Mouse (Mus musculus) heart, adult 2 months (tissue): ENCODE results near the gene Afap1l2. TPM values are rescaled to one million over a fixed set of nuclear protein-coding genes. Genes with fewer than 3 reads are reported as not detected.
A peak's percentile ranks its signal among the peaks of the same experiment; 100 is the strongest.

ENCODE experiments used
- DNase-seq, 2 experiments: peaks; one replicate each; pipeline ENCODE4 v3.0.0; 2021
- H3K27ac ChIP-seq: fragments of 200-600 bp; 2 replicates; pipeline ENCODE4 v1.8.1; 2022
- H3K27me3 ChIP-seq: fragments of 200-500 bp; 2 replicates; pipeline ENCODE4 v1.6.1; 2012; ENCODE audit warnings: mild to moderate bottlenecking, low read length, inconsistent platforms, mixed read lengths; ENCODE audit not compliant: control insufficient read depth, insufficient read depth
- H3K36me3 ChIP-seq: fragments of 200-500 bp; 2 replicates; pipeline ENCODE4 v1.6.1; 2012; ENCODE audit warnings: low read length, inconsistent platforms; ENCODE audit not compliant: control insufficient read depth, insufficient read depth
- H3K4me1 ChIP-seq: fragments of 200-500 bp; 2 replicates; pipeline ENCODE4 v1.6.1; 2011; ENCODE audit warnings: low read length; ENCODE audit not compliant: control insufficient read depth, insufficient read depth
- H3K4me3 ChIP-seq: fragments of 200-600 bp; 2 replicates; pipeline ENCODE4 v1.8.1; 2022
- H3K79me2 ChIP-seq: fragments of 200-500 bp; replicated peaks from 2 replicates; pipeline ENCODE4 v1.6.1; 2012; ENCODE audit warnings: mild to moderate bottlenecking, inconsistent platforms, low read length, moderate library complexity, mixed read lengths; ENCODE audit not compliant: control insufficient read depth, insufficient read depth
- H3K9ac ChIP-seq: fragments of 200-500 bp; 2 replicates; pipeline ENCODE4 v1.6.1; 2012; ENCODE audit warnings: low read depth, mild to moderate bottlenecking, control low read depth, inconsistent platforms, low read length, mixed read lengths
- CTCF ChIP-seq: fragments of 200-600 bp; IDR thresholded peaks from 2 replicates; pipeline ENCODE4 v1.8.1; 2022; ENCODE audit warnings: antibody characterized with exemption, mild to moderate bottlenecking, moderate library complexity
- EP300 ChIP-seq: fragments of 200-500 bp; IDR thresholded peaks from 2 replicates; pipeline ENCODE4 v1.6.1; 2011; ENCODE audit warnings: low read depth, low read length, control low read depth; ENCODE audit not compliant: insufficient read depth
- POLR2A ChIP-seq: fragments of 200-500 bp; IDR thresholded peaks from 2 replicates; pipeline ENCODE4 v1.6.1; 2011; ENCODE audit warnings: mild to moderate bottlenecking, low read depth, low read length, control low read depth; ENCODE audit not compliant: insufficient read depth
- WGBS: fragments of 180-500 bp; shearing (Covaris S2); methylation state at CpG from one replicate; pipeline ENCODE4 v1.1.7; 2018; 5-methylcytosine and 5-hydroxymethylcytosine counted together
- intact Hi-C: fragments of 180-260 bp; cut with DNase I; formaldehyde crosslinking; loops from one replicate; pipeline ENCODE4 v1.15.1; 2025
- polyA plus RNA-seq: library from polyadenylated mRNA; depleted of rRNA; stranded (reverse); fragments of >200 nt; gene quantifications from 2 replicates; pipeline ENCODE4 v1.2.3, GENCODE M21; 2012
- total RNA-seq, 2 experiments: library from RNA; stranded (reverse); gene quantifications; 2 replicates each; pipeline ENCODE4 v1.2.3; 2021

The Afap1l2 gene
- total and polyA plus RNA-seq, 3 experiments = 1.8 to 3.6 (median 3.6) TPM

DNA sequence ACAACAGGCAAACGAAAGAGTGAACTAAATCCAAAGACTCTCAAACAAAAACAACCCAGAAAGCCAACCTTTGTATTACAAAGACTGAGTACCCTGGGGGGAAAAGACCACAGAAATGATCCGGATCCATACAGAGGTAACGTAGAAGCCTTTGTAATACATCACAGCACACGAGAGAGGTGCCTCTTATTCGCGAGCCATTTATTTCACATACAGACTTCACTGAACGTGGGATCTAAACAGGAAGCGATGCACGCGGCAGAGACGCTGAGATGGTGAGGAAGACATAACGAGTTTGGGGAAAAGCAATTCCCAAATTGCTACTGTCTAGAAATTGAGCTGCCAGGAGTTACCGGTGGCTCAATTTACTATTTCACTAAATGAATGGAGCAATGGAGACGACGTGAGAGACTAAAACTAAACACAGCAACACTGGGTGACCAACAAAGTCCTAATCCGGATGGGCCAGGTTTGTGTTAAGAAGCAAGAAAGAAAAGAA is 41.6 kb upstream of the Afap1l2 start:
- Histone ChIP-seq H3K4me3 (no peak overlapping the region), H3K36me3 (peaks cover 3% of the 10 kb centered on the region), H3K4me1 (no peaks in the 10 kb centered on the region; the same call in 1 of the 2 replicates), H3K79me2 (no peaks in the 10 kb centered on the region), H3K27me3 (no peaks in the 10 kb centered on the region), H3K9ac (no peak overlapping the region), H3K27ac (no peak overlapping the region)
- TF ChIP-seq CTCF (no peak), POLR2A (no peak), EP300 (no peak)
- WGBS = 89% methylated on average over 16 of the region's 16 CpGs
- intact Hi-C loops = no loop called here
- DNase-seq = no peak

DNA sequence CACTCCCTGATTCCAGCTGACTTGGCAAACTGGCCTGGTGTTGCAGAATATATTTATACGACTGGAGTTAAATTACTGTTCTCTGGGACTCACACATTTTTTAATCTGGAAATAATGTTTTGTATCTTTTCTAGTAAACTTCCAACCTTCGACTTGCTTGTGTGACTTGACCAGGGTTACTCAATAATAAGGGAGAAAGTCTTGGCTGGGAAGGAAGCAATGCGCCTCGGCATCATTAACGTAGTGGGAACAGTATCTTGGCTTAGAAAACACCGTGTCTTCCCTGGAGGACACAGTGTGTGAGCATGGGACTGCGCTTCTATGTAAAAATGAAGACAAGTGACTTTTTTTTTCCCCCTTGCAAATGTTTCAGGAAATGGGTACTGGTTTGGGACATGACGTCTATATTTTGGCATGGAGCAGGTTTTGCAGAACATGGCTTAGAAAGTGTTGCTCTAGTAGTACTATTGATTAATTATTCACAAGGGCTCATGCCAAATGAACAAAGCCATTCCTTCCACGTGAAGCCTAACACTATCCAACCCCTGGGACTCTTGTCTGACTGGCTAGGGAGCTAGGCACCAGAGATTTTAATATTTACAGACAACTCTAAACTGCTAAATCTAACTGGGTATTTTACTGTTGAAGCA is 39.8 kb upstream of the Afap1l2 start:
- no peak for DNase-seq
- peaks cover 3% of the 10 kb centered on the region for H3K36me3 ChIP-seq
- no peak for TF ChIP-seq POLR2A
- TF ChIP-seq EP300 = no peak
- TF ChIP-seq CTCF = no peak

DNA sequence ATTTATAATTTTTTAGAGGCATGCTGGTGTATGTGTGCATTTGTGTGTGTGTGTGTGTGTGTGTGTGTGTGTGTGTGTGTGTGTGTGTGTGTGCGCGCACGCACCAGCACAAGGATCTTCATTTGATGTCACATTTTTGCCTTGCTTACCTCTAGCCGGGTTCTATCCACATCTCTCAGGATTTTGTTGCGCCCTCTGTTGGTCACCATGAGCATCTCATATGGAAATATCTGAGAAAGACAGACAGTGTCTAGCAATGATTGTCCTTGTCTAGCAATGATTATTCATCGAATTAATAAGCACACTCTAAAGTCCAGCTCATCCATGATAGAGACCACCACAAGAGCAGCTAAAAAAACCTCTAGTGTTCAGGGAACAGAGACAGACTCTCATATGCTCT is 31.2 kb upstream of the Afap1l2 start:
- Histone ChIP-seq H3K27me3 (no peaks in the 10 kb centered on the region), H3K9ac (no peak overlapping the region), H3K36me3 (peaks cover 2% of the 10 kb centered on the region; the same call in 1 of the 2 replicates), H3K79me2 (no peaks in the 10 kb centered on the region), H3K4me1 (no peaks in the 10 kb centered on the region; the same call in 1 of the 2 replicates), H3K27ac (no peak overlapping the region), H3K4me3 (no peak overlapping the region)
- intact Hi-C loops = loop anchor here (2.0 to 10.0 kb wide), 2 partner anchors 120 to 614 kb away; no protein-coding TSS in a partner anchor
- 63% methylated on average over 6 of the region's 6 CpGs for WGBS
- no peak for DNase-seq
- TF ChIP-seq POLR2A (no peak), CTCF (peak; percentile 71)

More for the DNA sequence above, 39.8 kb upstream of the Afap1l2 start:
- H3K4me1 ChIP-seq = no peaks in the 10 kb centered on the region; the same call in 1 of the 2 replicates
- intact Hi-C loops = no loop called here
- H3K4me3 ChIP-seq = no peak overlapping the region
- no peaks in the 10 kb centered on the region for H3K27me3 ChIP-seq
- H3K79me2 ChIP-seq = no peaks in the 10 kb centered on the region
- 74% methylated on average over 9 of the region's 9 CpGs for WGBS
- no peak overlapping the region for H3K27ac ChIP-seq
- no peak overlapping the region for H3K9ac ChIP-seq

DNA sequence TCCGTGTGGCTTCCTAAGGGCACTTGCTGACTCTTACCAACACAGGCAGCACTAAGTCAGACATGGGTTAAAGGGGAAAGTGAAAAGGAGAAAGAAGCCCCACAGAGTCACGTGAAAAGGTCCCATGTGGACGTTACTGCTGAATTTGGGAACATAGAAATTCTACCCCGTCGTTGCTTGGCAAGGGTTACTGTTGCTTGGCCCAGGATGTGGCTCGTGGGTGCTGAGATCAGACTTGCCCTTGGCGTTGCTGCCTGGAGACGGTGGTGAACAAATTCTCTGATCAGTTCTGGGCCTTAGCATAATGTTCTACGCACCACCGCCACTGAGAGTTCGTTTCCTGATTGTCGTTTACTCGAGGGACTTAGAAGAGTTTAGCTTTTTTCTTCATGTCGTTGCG is 28.8 kb upstream of the Afap1l2 start:
- DNase-seq = no peak
- no peaks in the 10 kb centered on the region for H3K79me2 ChIP-seq
- H3K9ac ChIP-seq = no peak overlapping the region
- H3K4me1 ChIP-seq = no peaks in the 10 kb centered on the region; the same call in 1 of the 2 replicates
- no peak overlapping the region for H3K27ac ChIP-seq
- no peaks in the 10 kb centered on the region for H3K27me3 ChIP-seq
- intact Hi-C loops = loop anchor here (10.0 kb wide), 1 partner anchor 612 kb away; no protein-coding TSS in a partner anchor
- no peak for TF ChIP-seq CTCF
- 84% methylated on average over 15 of the region's 15 CpGs for WGBS
- no peak overlapping the region for H3K4me3 ChIP-seq
- H3K36me3 ChIP-seq = peaks cover 2% of the 10 kb centered on the region; the same call in 1 of the 2 replicates

DNA sequence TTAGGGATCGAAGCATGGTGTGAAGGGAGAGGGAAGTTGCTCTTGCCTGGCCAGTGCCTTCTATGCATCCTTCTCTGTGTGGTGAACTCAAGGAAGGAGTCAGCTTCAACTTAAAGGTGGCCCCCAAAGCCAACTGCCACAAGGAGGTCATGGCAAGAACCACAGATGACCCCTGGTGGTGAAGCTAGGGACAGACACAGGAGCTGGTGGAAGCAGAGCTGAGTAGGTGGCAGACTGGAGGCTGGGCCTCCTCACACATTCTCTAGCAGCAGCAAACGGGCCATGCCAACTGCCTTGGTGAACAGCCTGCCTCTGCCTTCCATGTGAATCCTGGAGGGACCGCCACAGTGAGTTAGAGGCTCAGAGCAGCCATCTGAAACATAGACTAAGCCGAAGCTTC is 23.6 kb upstream of the Afap1l2 start:
- peak; percentile 54 to 67 for DNase-seq
- H3K79me2 ChIP-seq = no peaks in the 10 kb centered on the region
- H3K4me1 ChIP-seq = peaks cover 14% of the 10 kb centered on the region
- H3K36me3 ChIP-seq = peaks cover under 1% of the 10 kb centered on the region; the same call in 1 of the 2 replicates
- intact Hi-C loops = loop anchor here (1.0 to 10.0 kb wide), 2 partner anchors 112 to 607 kb away; no protein-coding TSS in a partner anchor
- no peaks in the 10 kb centered on the region for H3K27me3 ChIP-seq
- H3K9ac ChIP-seq = no peak overlapping the region
- H3K4me3 ChIP-seq = no peak overlapping the region
- no peak overlapping the region for H3K27ac ChIP-seq
- TF ChIP-seq POLR2A = no peak
- TF ChIP-seq EP300 = peak; percentile 68; the same call in 1 of the 2 replicates
- peak; percentile 87 for TF ChIP-seq CTCF
- 68% methylated on average over 4 of the region's 4 CpGs for WGBS

DNA sequence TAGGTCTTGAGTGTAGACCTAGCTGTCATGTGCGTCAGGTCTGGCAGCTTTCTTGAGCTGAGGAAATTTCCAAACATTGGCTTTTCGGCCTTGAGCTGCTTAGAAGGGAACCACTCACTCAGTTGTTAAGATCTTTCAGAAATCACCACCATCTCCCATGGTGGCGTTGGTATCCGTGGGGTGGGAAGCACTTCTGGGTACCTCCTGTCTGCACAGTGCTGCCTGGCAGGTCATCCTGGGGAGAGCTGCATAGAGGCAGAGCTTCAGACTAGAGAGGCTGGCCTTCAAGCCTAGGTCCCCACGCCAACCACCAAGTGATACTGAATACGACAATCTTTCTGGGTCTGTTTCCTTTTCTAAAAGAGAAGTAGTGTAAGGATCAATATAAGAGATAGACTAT is 21.4 kb upstream of the Afap1l2 start:
- intact Hi-C loops = no loop called here
- peaks cover 14% of the 10 kb centered on the region for H3K4me1 ChIP-seq
- H3K4me3 ChIP-seq = no peak overlapping the region
- no peaks in the 10 kb centered on the region for H3K27me3 ChIP-seq
- no peak for TF ChIP-seq CTCF
- TF ChIP-seq EP300 = 0 out of 2 replicates have a peak, but pooled peaks have one; percentile 11
- DNase-seq = no peak
- H3K27ac ChIP-seq = peak overlapping the region; percentile 65
- no peak overlapping the region for H3K9ac ChIP-seq
- H3K79me2 ChIP-seq = no peaks in the 10 kb centered on the region
- no peaks in the 10 kb centered on the region for H3K36me3 ChIP-seq
- WGBS = 95% methylated on average over 6 of the region's 6 CpGs
